Mouse (Mus musculus) left cerebral cortex, postnatal 14 days (tissue): Measurements from ENCODE around the gene Nostrin. TPM values are rescaled to one million over a fixed set of nuclear protein-coding genes. Genes with fewer than 3 reads are reported as not detected.

Experiments used
- total RNA-seq, 2 experiments: library from RNA; stranded (reverse); gene quantifications; 2 replicates each; pipeline ENCODE4 v1.2.3; 2021

The Nostrin gene
- total RNA-seq, 2 experiments from 2014 or later = 4.7 to 7.6 TPM

Other genes with a start within 250 kb of the Nostrin start
- gene Spc25, start 70.4 kb downstream of the Nostrin start, total RNA-seq = 1 to 10 TPM; 2.0 to 3.1 TPM
- gene G6pc2, start 75.3 kb downstream of the Nostrin start, total RNA-seq = not detected
- not detected for gene Abcb11, start 206.8 kb downstream of the Nostrin start, total RNA-seq
- gene Dhrs9, start 244.6 kb downstream of the Nostrin start, total RNA-seq = not detected